Mouse (Mus musculus) myocyte (in vitro differentiated cells): ENCODE data around the gene Olfr765. TPM values are rescaled to one million over a fixed set of nuclear protein-coding genes. Genes with fewer than 3 reads are reported as not detected.
"Not testable (repeated sequence)": the region's sequence is repeated elsewhere in the genome, so short reads cannot be mapped to it uniquely, and the experiment has no call there.

Source experiments
- H3K27me3 ChIP-seq: one replicate; pipeline ENCODE4 v1.6.1; 2011; ENCODE audit not compliant: control insufficient read depth, insufficient read depth, insufficient read length
- H3K36me3 ChIP-seq: one replicate; pipeline ENCODE4 v1.6.1; 2011; ENCODE audit not compliant: control insufficient read depth, insufficient read depth
- H3K4me2 ChIP-seq: one replicate; pipeline ENCODE4 v1.6.1; 2011; ENCODE audit warnings: low read depth, control low read depth
- H3K4me3 ChIP-seq: one replicate; pipeline ENCODE4 v1.5.1; 2011; ENCODE audit warnings: mild to moderate bottlenecking, control low read depth, moderate library complexity
- H3K79me2 ChIP-seq: one replicate; pipeline ENCODE4 v1.6.1; 2011; ENCODE audit not compliant: control insufficient read depth, insufficient read depth
- H3ac ChIP-seq: one replicate; pipeline ENCODE4 v1.6.1; 2011; ENCODE audit not compliant: control insufficient read depth, insufficient read length
- CEBPB ChIP-seq: IDR thresholded peaks from 2 replicates; pipeline ENCODE4 v1.6.1; 2011; ENCODE audit warnings: mild to moderate bottlenecking, moderate library complexity; ENCODE audit not compliant: poor library complexity, insufficient read depth, severe bottlenecking
- E2F4 ChIP-seq: IDR thresholded peaks from one replicate; pipeline ENCODE4 v1.6.1; 2011; ENCODE audit warnings: mild to moderate bottlenecking, control low read depth, moderate library complexity; ENCODE audit not compliant: insufficient read depth
- MAX ChIP-seq: IDR thresholded peaks from one replicate; pipeline ENCODE4 v1.6.1; 2011; ENCODE audit warnings: low read depth, mild to moderate bottlenecking, control low read depth
- MYOD1 ChIP-seq, 3 experiments: IDR thresholded peaks; one replicate each; pipeline ENCODE4 v1.6.1; 2011; ENCODE audit warnings: control low read depth in 2 of 3, low read depth in 2 of 3, mild to moderate bottlenecking in 2 of 3, moderate library complexity in 1 of 3; ENCODE audit not compliant: insufficient read length in 2 of 3, control insufficient read depth in 1 of 3
- MYOG ChIP-seq, 3 experiments: IDR thresholded peaks; one replicate each; pipeline ENCODE4 v1.6.1; 2011; ENCODE audit warnings: control low read depth in 2 of 3, low read depth in 2 of 3, mild to moderate bottlenecking in 2 of 3; ENCODE audit not compliant: insufficient read length in 2 of 3, control insufficient read depth in 1 of 3, insufficient read depth in 1 of 3
- POLR2A ChIP-seq: IDR thresholded peaks from one replicate; pipeline ENCODE4 v1.6.1; 2011; ENCODE audit warnings: low read depth, mild to moderate bottlenecking, control low read depth, moderate library complexity; ENCODE audit not compliant: insufficient read length
- POLR2AphosphoS2 ChIP-seq: IDR thresholded peaks from one replicate; pipeline ENCODE4 v1.6.1; 2011; ENCODE audit warnings: low read depth, control low read depth; ENCODE audit not compliant: insufficient read length
- REST ChIP-seq: IDR thresholded peaks from one replicate; pipeline ENCODE4 v1.6.1; 2011; ENCODE audit warnings: mild to moderate bottlenecking, control low read depth, moderate library complexity; ENCODE audit not compliant: insufficient read depth, insufficient read length
- SRF ChIP-seq: IDR thresholded peaks from one replicate; pipeline ENCODE4 v1.6.1; 2011; ENCODE audit warnings: low read depth; ENCODE audit not compliant: control insufficient read depth, insufficient read length
- TCF12 ChIP-seq: IDR thresholded peaks from one replicate; pipeline ENCODE4 v1.6.1; 2011; ENCODE audit warnings: mild to moderate bottlenecking, control low read depth; ENCODE audit not compliant: poor library complexity, insufficient read depth, severe bottlenecking
- TCF3 ChIP-seq: IDR thresholded peaks from one replicate; pipeline ENCODE4 v1.6.1; 2011; ENCODE audit warnings: low read depth, control low read depth; ENCODE audit not compliant: insufficient read length
- USF1 ChIP-seq: IDR thresholded peaks from one replicate; pipeline ENCODE4 v1.6.1; 2011; ENCODE audit warnings: low read depth, mild to moderate bottlenecking, control low read depth, moderate library complexity
- polyA plus RNA-seq: library from polyadenylated mRNA; unstranded; fragments of >200 nt; fragmentation: generic; extraction: Trizol; gene quantifications from one replicate; pipeline ENCODE4 v1.2.1, GENCODE M21; 2012; ENCODE audit warnings: missing spikeins

Olfr765 gene
- not detected for polyA plus RNA-seq

GRCm38 (mm10) chr10:129049898-129050297, at the start of gene Olfr765:
TSS of gene Olfr765 (minus strand) at chr10:129049998.
- H3K79me2 ChIP-seq, H3K36me3 ChIP-seq, H3K4me2 ChIP-seq, H3K4me3 ChIP-seq, H3K27me3 ChIP-seq, H3ac ChIP-seq: not testable (repeated sequence)

- Histone ChIP-seq H3K36me3 (no peaks in the 10 kb centered on the region), H3K4me2 (no peak within 1 kb of the TSS)
These were observed 49.5 kb upstream of the Olfr765 start, which contains the start of gene Olfr768 for GRCm38 (mm10) chr10:129099275-129099674. TSS of gene Olfr768 (minus strand) at chr10:129099375.

GRCm38 (mm10) chr10:129082810-129083209, 33.0 kb upstream of the Olfr765 start, which contains the start of gene Olfr767:
TSS of gene Olfr767 (minus strand) at chr10:129082910.
- H3K36me3 ChIP-seq, H3ac ChIP-seq, H3K4me2 ChIP-seq, H3K79me2 ChIP-seq, H3K4me3 ChIP-seq, H3K27me3 ChIP-seq: not testable (repeated sequence)

More at GRCm38 (mm10) chr10:129099275-129099674, 49.5 kb upstream of the Olfr765 start, which contains the start of gene Olfr768:
- Histone ChIP-seq H3K27me3 (no peaks in the 10 kb centered on the region), H3ac (no peak within 1 kb of the TSS), H3K4me3 (no peak within 1 kb of the TSS), H3K79me2 (no peaks in the 10 kb centered on the region)
- TF ChIP-seq SRF (no peak), REST (no peak), CEBPB (no peak), MYOD1 (IDR thresholded peaks at IDR 0.05; ENCODE audit: control insufficient read depth in 1 of 3, insufficient read length in 2 of 3, low read depth in 2 of 3) (no peak), MAX (no peak), POLR2A (no peak), E2F4 (no peak), USF1 (no peak), TCF3 (no peak), MYOG (IDR thresholded peaks at IDR 0.05; ENCODE audit: control insufficient read depth in 1 of 3, insufficient read depth in 1 of 3, insufficient read length in 2 of 3, low read depth in 2 of 3) (no peak), POLR2AphosphoS2 (no peak), TCF12 (no peak)

- Histone ChIP-seq H3K4me2 (no peak within 1 kb of the TSS), H3K27me3 (no peaks in the 10 kb centered on the region), H3K36me3 (no peaks in the 10 kb centered on the region), H3K4me3 (no peak within 1 kb of the TSS), H3K79me2 (no peaks in the 10 kb centered on the region), H3ac (no peak within 1 kb of the TSS)
- no peak for TF ChIP-seq SRF
- TF ChIP-seq REST: no peak
- TF ChIP-seq CEBPB: no peak
- no peak for TF ChIP-seq MYOG (IDR thresholded peaks at IDR 0.05; ENCODE audit: control insufficient read depth in 1 of 3, insufficient read depth in 1 of 3, insufficient read length in 2 of 3, low read depth in 2 of 3)
- TF ChIP-seq E2F4: no peak
- TF ChIP-seq TCF3: no peak
- TF ChIP-seq MYOD1 (IDR thresholded peaks at IDR 0.05; ENCODE audit: control insufficient read depth in 1 of 3, insufficient read length in 2 of 3, low read depth in 2 of 3): no peak
- TF ChIP-seq TCF12: no peak
- TF ChIP-seq USF1: no peak
- no peak for TF ChIP-seq MAX
- no peak for TF ChIP-seq POLR2AphosphoS2
- no peak for TF ChIP-seq POLR2A
These were observed 19.1 kb upstream of the Olfr765 start, which contains the start of gene Olfr766-ps1 for GRCm38 (mm10) chr10:129068877-129069276. TSS of gene Olfr766-ps1 (minus strand) at chr10:129068977.

GRCm38 (mm10) chr10:129039796-129040195, 10.0 kb downstream of the Olfr765 start, which contains the start of gene Olfr764-ps1:
TSS of gene Olfr764-ps1 (minus strand) at chr10:129039896.
- Histone ChIP-seq H3K36me3 (no peaks in the 10 kb centered on the region), H3K4me3 (no peak within 1 kb of the TSS), H3ac (no peak within 1 kb of the TSS), H3K27me3 (no peaks in the 10 kb centered on the region), H3K79me2 (no peaks in the 10 kb centered on the region), H3K4me2 (no peak within 1 kb of the TSS)
- TF ChIP-seq E2F4: no peak
- TF ChIP-seq MYOG (IDR thresholded peaks at IDR 0.05; ENCODE audit: control insufficient read depth in 1 of 3, insufficient read depth in 1 of 3, insufficient read length in 2 of 3, low read depth in 2 of 3): no peak
- TF ChIP-seq TCF12: no peak
- TF ChIP-seq MAX: no peak
- TF ChIP-seq CEBPB: no peak
- TF ChIP-seq POLR2A: no peak
- no peak for TF ChIP-seq REST
- TF ChIP-seq POLR2AphosphoS2: no peak
- TF ChIP-seq SRF: no peak
- no peak for TF ChIP-seq USF1
- no peak for TF ChIP-seq TCF3
- TF ChIP-seq MYOD1 (IDR thresholded peaks at IDR 0.05; ENCODE audit: control insufficient read depth in 1 of 3, insufficient read length in 2 of 3, low read depth in 2 of 3): no peak
